Mouse (Mus musculus) heart, embryonic 12.5 days (tissue): ENCODE results near the gene Limk2. TPM values are rescaled to one million over a fixed set of nuclear protein-coding genes. Genes with fewer than 3 reads are reported as not detected.

Experiments used
- ATAC-seq: fragments of 200-750 bp; cut with Nextera tagmentation; 2 replicates; pipeline ENCODE4 v1.8.0; 2017; ENCODE audit warnings: moderate TSS enrichment, moderate library complexity; ENCODE audit not compliant: insufficient number of reproducible peaks, low FRiP score
- H3K27ac ChIP-seq: fragments of 300-500 bp; sonication (generic); 2 replicates; pipeline ENCODE4 v1.5.1; 2016; ENCODE audit warnings: mild to moderate bottlenecking, moderate library complexity; ENCODE audit not compliant: poor library complexity, severe bottlenecking
- H3K27me3 ChIP-seq: fragments of 300-500 bp; sonication (generic); replicated peaks from 2 replicates; pipeline ENCODE4 v1.6.1; 2016; ENCODE audit warnings: mild to moderate bottlenecking, moderate library complexity
- H3K36me3 ChIP-seq: fragments of 300-500 bp; sonication (generic); 2 replicates; pipeline ENCODE4 v1.6.1; 2016; ENCODE audit warnings: mild to moderate bottlenecking, moderate library complexity
- H3K4me1 ChIP-seq: fragments of 300-500 bp; sonication (generic); replicated peaks from 2 replicates; pipeline ENCODE4 v1.6.1; 2016; ENCODE audit warnings: mild to moderate bottlenecking
- H3K4me2 ChIP-seq: fragments of 300-500 bp; sonication (generic); 2 replicates; pipeline ENCODE4 v1.6.1; 2016; ENCODE audit warnings: mild to moderate bottlenecking, moderate library complexity
- H3K4me3 ChIP-seq: fragments of 300-500 bp; sonication (generic); 2 replicates; pipeline ENCODE4 v1.5.1; 2016; ENCODE audit warnings: mild to moderate bottlenecking
- H3K9ac ChIP-seq: fragments of 300-500 bp; sonication (generic); 2 replicates; pipeline ENCODE4 v1.6.1; 2016; ENCODE audit warnings: mild to moderate bottlenecking, moderate library complexity
- H3K9me3 ChIP-seq: fragments of 300-500 bp; sonication (generic); replicated peaks from 2 replicates; pipeline ENCODE4 v1.6.1; 2016; ENCODE audit warnings: mild to moderate bottlenecking, moderate library complexity
- WGBS: fragments of 180-500 bp; shearing (Covaris S2); methylation state at CpG from one replicate; pipeline ENCODE4 v1.1.7; 2016; 5-methylcytosine and 5-hydroxymethylcytosine counted together
- polyA plus RNA-seq: library from polyadenylated mRNA; unstranded; fragments of >200 nt; fragmentation: Nextera tagmentation; extraction: Ambion mirVana; gene quantifications from 2 replicates; pipeline ENCODE4 v1.2.1, GENCODE M21; 2016

Gene Limk2
- polyA plus RNA-seq, 1 experiment from 2014 or later: 73.2 TPM

GRCm38 (mm10) chr11:3347091-3347834 lies 61.7 kb downstream of the Limk2 start:
- peaks cover 74% of the 10 kb centered on the region for H3K36me3 ChIP-seq
- no peaks in the 10 kb centered on the region for H3K9me3 ChIP-seq
- WGBS: 61% methylated on average over 12 of the region's 12 CpGs

GRCm38 (mm10) chr11:3346351-3346750 lies 62.6 kb downstream of the Limk2 start:
- Histone ChIP-seq H3K4me1 (peaks cover 24% of the 10 kb centered on the region), H3K27me3 (no peaks in the 10 kb centered on the region), H3K36me3 (peaks cover 75% of the 10 kb centered on the region), H3K4me2 (no peak overlapping the region), H3K9ac (no peak overlapping the region), H3K27ac (no peak overlapping the region), H3K9me3 (no peaks in the 10 kb centered on the region), H3K4me3 (no peak overlapping the region)
- ATAC-seq: no peak
- 90% methylated on average over 7 of the region's 7 CpGs for WGBS

More at GRCm38 (mm10) chr11:3347091-3347834, 61.7 kb downstream of the Limk2 start:
- H3K9ac ChIP-seq: no peak overlapping the region
- no peak overlapping the region for H3K4me2 ChIP-seq
- no peaks in the 10 kb centered on the region for H3K27me3 ChIP-seq
- 0 out of 2 replicates have a peak, but pooled peaks have one; percentile 19 for ATAC-seq
- H3K4me1 ChIP-seq: peaks cover 24% of the 10 kb centered on the region
- H3K4me3 ChIP-seq: no peak overlapping the region
- H3K27ac ChIP-seq: peak overlapping the region; percentile 79

- 87% methylated on average over 3 of the region's 3 CpGs for WGBS
- Histone ChIP-seq H3K9me3 (no peaks in the 10 kb centered on the region), H3K9ac (no peak overlapping the region), H3K27ac (no peak overlapping the region), H3K27me3 (no peaks in the 10 kb centered on the region), H3K36me3 (peaks cover 64% of the 10 kb centered on the region), H3K4me3 (no peak overlapping the region), H3K4me2 (no peak overlapping the region), H3K4me1 (peaks cover 24% of the 10 kb centered on the region)
- ATAC-seq: no peak
These were observed 64.1 kb downstream of the Limk2 start for GRCm38 (mm10) chr11:3344916-3345315.

DNA sequence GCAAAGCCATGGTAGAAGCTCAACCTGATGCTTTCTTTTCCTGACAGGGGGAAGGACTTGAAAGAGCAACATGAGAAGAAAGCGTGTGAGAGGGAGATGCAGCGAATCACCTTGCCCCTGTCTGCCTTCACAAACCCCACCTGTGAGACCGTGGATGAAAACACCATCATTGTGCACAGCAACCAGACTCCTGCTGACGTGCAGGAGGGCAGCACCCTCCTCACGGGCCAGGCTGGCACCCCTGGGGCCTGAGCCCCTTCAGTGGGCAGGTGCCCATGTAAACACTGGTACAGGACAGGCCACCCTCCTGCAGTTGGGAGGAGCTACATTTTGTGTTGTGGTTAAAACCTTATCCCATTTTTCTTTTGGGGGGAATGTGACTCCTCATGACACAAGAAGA lies 67.5 kb downstream of the Limk2 start:
- H3K27me3 ChIP-seq: no peaks in the 10 kb centered on the region
- 70% methylated on average over 5 of the region's 5 CpGs for WGBS
- no peak overlapping the region for H3K4me2 ChIP-seq
- H3K27ac ChIP-seq: no peak overlapping the region
- H3K4me3 ChIP-seq: no peak overlapping the region
- ATAC-seq: no peak
- no peaks in the 10 kb centered on the region for H3K9me3 ChIP-seq
- H3K36me3 ChIP-seq: peaks cover 52% of the 10 kb centered on the region
- H3K4me1 ChIP-seq: peaks cover 18% of the 10 kb centered on the region
- H3K9ac ChIP-seq: no peak overlapping the region

DNA sequence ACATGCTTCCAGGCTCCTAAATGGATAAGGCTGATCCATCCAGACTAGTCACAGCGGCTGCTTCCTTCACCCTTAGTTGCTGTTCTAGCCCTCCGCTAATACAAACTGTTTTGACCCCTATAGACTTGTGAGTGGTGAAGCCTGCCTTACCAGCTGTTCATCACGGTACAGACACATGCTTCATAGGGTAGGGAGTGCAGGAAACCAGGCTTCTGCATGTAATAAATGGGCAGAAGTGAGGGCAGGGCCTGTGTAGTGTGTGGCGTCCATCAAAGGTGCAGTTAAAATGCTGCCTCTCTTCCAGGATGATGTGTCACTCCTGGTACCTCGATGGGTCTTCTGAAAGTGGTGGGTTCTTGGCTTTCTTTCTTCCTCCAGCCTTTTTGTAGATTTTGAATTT lies 71.0 kb downstream of the Limk2 start:
- peak overlapping the region; percentile 13; the same call in 1 of the 2 replicates for H3K4me2 ChIP-seq
- H3K4me3 ChIP-seq: no peak overlapping the region
- no peaks in the 10 kb centered on the region for H3K27me3 ChIP-seq
- H3K27ac ChIP-seq: peak overlapping the region; percentile 87
- peak overlapping the region; percentile 58 for H3K9ac ChIP-seq
- peaks cover 42% of the 10 kb centered on the region for H3K4me1 ChIP-seq
- peak; percentile 12; the same call in 1 of the 2 replicates for ATAC-seq
- H3K36me3 ChIP-seq: peaks cover 22% of the 10 kb centered on the region
- WGBS: 52% methylated on average over 5 of the region's 5 CpGs
- no peaks in the 10 kb centered on the region for H3K9me3 ChIP-seq

- Histone ChIP-seq H3K27me3 (no peaks in the 10 kb centered on the region), H3K4me2 (peak overlapping the region; percentile 13), H3K4me1 (peaks cover 48% of the 10 kb centered on the region), H3K9me3 (no peaks in the 10 kb centered on the region), H3K4me3 (no peak overlapping the region), H3K9ac (peak overlapping the region; percentile 58), H3K36me3 (peaks cover 17% of the 10 kb centered on the region), H3K27ac (peak overlapping the region; percentile 87)
- peak; percentile 77 for ATAC-seq
- 8% methylated on average over 12 of the region's 12 CpGs for WGBS
These were observed 71.6 kb downstream of the Limk2 start for GRCm38 (mm10) chr11:3337173-3337955.

GRCm38 (mm10) chr11:3336602-3337001 lies 72.4 kb downstream of the Limk2 start:
- H3K9me3 ChIP-seq: no peaks in the 10 kb centered on the region
- no peaks in the 10 kb centered on the region for H3K27me3 ChIP-seq
- peaks cover 10% of the 10 kb centered on the region for H3K36me3 ChIP-seq
- H3K4me3 ChIP-seq: no peak overlapping the region
- H3K9ac ChIP-seq: no peak overlapping the region
- H3K4me1 ChIP-seq: peaks cover 52% of the 10 kb centered on the region
- ATAC-seq: no peak
- no peak overlapping the region for H3K4me2 ChIP-seq
- 82% methylated on average over 3 of the region's 3 CpGs for WGBS
- H3K27ac ChIP-seq: peak overlapping the region; percentile 87

GRCm38 (mm10) chr11:3335651-3336216 lies 73.3 kb downstream of the Limk2 start:
- H3K27ac ChIP-seq: peak overlapping the region; percentile 26
- H3K4me1 ChIP-seq: peaks cover 56% of the 10 kb centered on the region
- ATAC-seq: no peak
- 20% methylated on average over 11 of the region's 11 CpGs for WGBS
- H3K4me3 ChIP-seq: no peak overlapping the region
- peak overlapping the region; percentile 32 for H3K4me2 ChIP-seq
- no peaks in the 10 kb centered on the region for H3K27me3 ChIP-seq
- no peaks in the 10 kb centered on the region for H3K9me3 ChIP-seq
- 0 out of 2 replicates have a peak, but pooled peaks cover 6% of the 10 kb centered on the region for H3K36me3 ChIP-seq
- 0 out of 2 replicates have a peak overlapping the region, but pooled peaks have one; percentile 19 for H3K9ac ChIP-seq

- Histone ChIP-seq H3K27ac (peak overlapping the region; percentile 26; the same call in 1 of the 2 replicates), H3K27me3 (no peaks in the 10 kb centered on the region), H3K4me3 (no peak overlapping the region), H3K36me3 (0 out of 2 replicates have a peak, but pooled peaks cover 6% of the 10 kb centered on the region), H3K4me1 (peaks cover 59% of the 10 kb centered on the region), H3K9ac (peak overlapping the region; percentile 19; the same call in 1 of the 2 replicates), H3K9me3 (no peaks in the 10 kb centered on the region), H3K4me2 (no peak overlapping the region)
- 21% methylated on average over 9 of the region's 9 CpGs for WGBS
- no peak for ATAC-seq
These were observed 74.2 kb downstream of the Limk2 start for GRCm38 (mm10) chr11:3334711-3335316.

- Histone ChIP-seq H3K9me3 (no peaks in the 10 kb centered on the region), H3K4me2 (no peak overlapping the region), H3K27ac (no peak overlapping the region), H3K9ac (no peak overlapping the region), H3K4me3 (no peak overlapping the region), H3K4me1 (peaks cover 63% of the 10 kb centered on the region), H3K36me3 (0 out of 2 replicates have a peak, but pooled peaks cover 6% of the 10 kb centered on the region), H3K27me3 (no peaks in the 10 kb centered on the region)
- WGBS: 78% methylated on average over 11 of the region's 11 CpGs
- ATAC-seq: no peak
These were observed 74.8 kb downstream of the Limk2 start for GRCm38 (mm10) chr11:3334141-3334710.
